Mouse (Mus musculus): ENCODE results near the gene Olfr1246.
"Not testable (repeated sequence)": the region's sequence is repeated elsewhere in the genome, so short reads cannot be mapped to it uniquely, and the experiment has no call there.

Olfr1246 gene

GRCm38 (mm10) chr2:89593057-89593456 lies at the start of gene Olfr1246:
Gene Olfr1246 (minus strand): TSS chr2:89593157.
- DNase-seq (ENCODE audit: low read depth, low spot score): no peak

GRCm38 (mm10) chr2:89634883-89635282 lies 41.9 kb upstream of the Olfr1246 start, which contains the start of gene Olfr1249:
Gene Olfr1249 (minus strand): TSS chr2:89634983.
- no peak for DNase-seq (ENCODE audit: low read depth, low spot score)

- not testable (repeated sequence) for DNase-seq (ENCODE audit: low read depth, low spot score)
Measured at GRCm38 (mm10) chr2:89618145-89618544, 25.2 kb upstream of the Olfr1246 start, which contains the start of gene Olfr1248. Gene Olfr1248 (minus strand): TSS chr2:89618245.

- DNase-seq (ENCODE audit: low read depth, low spot score): no peak
Measured at GRCm38 (mm10) chr2:89614030-89614429, 21.1 kb upstream of the Olfr1246 start, which contains the start of gene Olfr1247. Gene Olfr1247 (minus strand): TSS chr2:89614130.

GRCm38 (mm10) chr2:89578347-89578746 lies 14.6 kb downstream of the Olfr1246 start, which contains the start of gene Olfr1245:
Gene Olfr1245 (minus strand): TSS chr2:89578447.
- DNase-seq (ENCODE audit: low read depth, low spot score): no peak

- not testable (repeated sequence) for DNase-seq (ENCODE audit: low read depth, low spot score)
Measured at GRCm38 (mm10) chr2:89562706-89563105, 30.3 kb downstream of the Olfr1246 start.

- no peak for DNase-seq (ENCODE audit: low read depth, low spot score)
Measured at GRCm38 (mm10) chr2:89544516-89544915, 48.4 kb downstream of the Olfr1246 start.

- DNase-seq (ENCODE audit: low read depth, low spot score): no peak
Measured at GRCm38 (mm10) chr2:89539923-89540322, 53.0 kb downstream of the Olfr1246 start.
